Mouse (Mus musculus) pancreas, adult 10 weeks (tissue): Measurements from ENCODE around the gene Olfr486. TPM values are rescaled to one million over a fixed set of nuclear protein-coding genes. Genes with fewer than 3 reads are reported as not detected.

Experiments
- polyA plus RNA-seq: library from polyadenylated mRNA; stranded (reverse); fragments of 350-450 nt; fragmentation: Illumina TruSeq; extraction: RNeasy Lipid Tissue Mini Kit (QIAGEN cat#74804); gene quantifications from one replicate; pipeline ENCODE4 v1.2.3, GENCODE M21; 2015; ENCODE audit warnings: low read depth, low replicate concordance; ENCODE audit not compliant: insufficient read depth

The Olfr486 gene
- polyA plus RNA-seq: not detected

GRCm38 (mm10) chr7:108172642-108173041 is at the start of gene Olfr486:
Gene Olfr486 (minus strand): TSS chr7:108172742.

GRCm38 (mm10) chr7:108214536-108214935 is 42.0 kb upstream of the Olfr486 start, which contains the start of gene Olfr487:
Gene Olfr487 (minus strand): TSS chr7:108214636.

GRCm38 (mm10) chr7:108159771-108160170 is 12.8 kb downstream of the Olfr486 start, which contains the start of gene Olfr485:
Gene Olfr485 (minus strand): TSS chr7:108159871.

GRCm38 (mm10) chr7:108127349-108127748 is 45.2 kb downstream of the Olfr486 start, which contains the start of gene Olfr484:
Gene Olfr484 (minus strand): TSS chr7:108127449.

Other genes starting within 250 kb of the Olfr486 start
- not detected for gene Olfr473, start 242.3 kb downstream of the Olfr486 start, polyA plus RNA-seq
- not detected for gene Olfr474, start 218.1 kb downstream of the Olfr486 start, polyA plus RNA-seq
- not detected for gene Olfr476, start 207.9 kb downstream of the Olfr486 start, polyA plus RNA-seq
- gene Olfr477, start 186.0 kb downstream of the Olfr486 start, polyA plus RNA-seq: not detected
- gene Olfr478, start 138.8 kb downstream of the Olfr486 start, polyA plus RNA-seq: not detected
- not detected for gene Olfr479, start 122.0 kb downstream of the Olfr486 start, polyA plus RNA-seq
- not detected for gene Olfr480, start 105.4 kb downstream of the Olfr486 start, polyA plus RNA-seq
- gene Olfr481, start 92.9 kb downstream of the Olfr486 start, polyA plus RNA-seq: not detected
- not detected for gene Olfr482, start 75.2 kb downstream of the Olfr486 start, polyA plus RNA-seq
- gene Olfr483, start 71.9 kb downstream of the Olfr486 start, polyA plus RNA-seq: not detected
- gene Olfr484, start 45.3 kb downstream of the Olfr486 start, polyA plus RNA-seq: not detected
- not detected for gene Olfr485, start 12.9 kb downstream of the Olfr486 start, polyA plus RNA-seq
- gene Olfr487, start 41.9 kb upstream of the Olfr486 start, polyA plus RNA-seq: not detected
- not detected for gene Olfr488, start 85.6 kb upstream of the Olfr486 start, polyA plus RNA-seq
- not detected for gene Olfr490, start 116.2 kb upstream of the Olfr486 start, polyA plus RNA-seq
- gene Olfr491, start 140.7 kb upstream of the Olfr486 start, polyA plus RNA-seq: not detected
- gene Olfr492, start 150.9 kb upstream of the Olfr486 start, polyA plus RNA-seq: not detected
- gene Olfr493, start 174.2 kb upstream of the Olfr486 start, polyA plus RNA-seq: not detected
- gene Olfr494, start 192.6 kb upstream of the Olfr486 start, polyA plus RNA-seq: not detected
- not detected for gene Olfr495, start 220.4 kb upstream of the Olfr486 start, polyA plus RNA-seq
- gene Olfr497, start 247.7 kb upstream of the Olfr486 start, polyA plus RNA-seq: not detected